In genomic region chr8:63895096-63895495, GRCm38 (mm10) we compare ENCODE assay signal across 34 mouse cellular contexts. TPM values are rescaled to one million over a fixed set of nuclear protein-coding genes. Genes with fewer than 3 reads are reported as not detected.
"Had no signal": no experiment of that assay in that cellular context is flagged by ENCODE, and none has a peak within 500 bp of the region (broad histone marks: within the 10 kb centered on the region; RNA-seq: fewer than 3 reads in every experiment).

No protein-coding gene starts in this region.

- H3K4me3 ChIP-seq: embryonic facial prominence, embryonic 10.5 days; embryonic facial prominence, embryonic 12.5 days; embryonic facial prominence, embryonic 13.5 days; embryonic facial prominence, embryonic 15.5 days; erythroblast, embryonic 14.5 days; forebrain, embryonic 10.5 days; forebrain, embryonic 12.5 days; forebrain, embryonic 13.5 days; forebrain, embryonic 15.5 days; gastrocnemius, adult 2 months; heart, adult 2 months had no signal

- H3K27me3 ChIP-seq: embryonic facial prominence, embryonic 12.5 days; embryonic facial prominence, embryonic 13.5 days; embryonic facial prominence, embryonic 15.5 days; forebrain, embryonic 12.5 days; forebrain, embryonic 13.5 days; forebrain, embryonic 15.5 days had no signal

- H3K4me2 ChIP-seq: embryonic facial prominence, embryonic 12.5 days; embryonic facial prominence, embryonic 13.5 days; embryonic facial prominence, embryonic 15.5 days; forebrain, embryonic 12.5 days; forebrain, embryonic 13.5 days; forebrain, embryonic 15.5 days had no signal

- ATAC-seq: forebrain, embryonic 13.5 days; forebrain, embryonic 14.5 days; forebrain, embryonic 15.5 days; forebrain, embryonic 16.5 days; forebrain, postnatal 0 days had no signal

- H3K36me3 ChIP-seq: embryonic facial prominence, embryonic 10.5 days; embryonic facial prominence, embryonic 12.5 days; embryonic facial prominence, embryonic 13.5 days; embryonic facial prominence, embryonic 15.5 days; forebrain, embryonic 10.5 days; forebrain, embryonic 12.5 days; forebrain, embryonic 15.5 days had no signal

- H3K9me3 ChIP-seq: embryonic facial prominence, embryonic 10.5 days; embryonic facial prominence, embryonic 12.5 days; embryonic facial prominence, embryonic 13.5 days; embryonic facial prominence, embryonic 15.5 days; forebrain, embryonic 10.5 days; forebrain, embryonic 12.5 days; forebrain, embryonic 13.5 days; forebrain, embryonic 15.5 days had no signal

- H3K9ac ChIP-seq: embryonic facial prominence, embryonic 12.5 days; embryonic facial prominence, embryonic 13.5 days; embryonic facial prominence, embryonic 15.5 days; forebrain, embryonic 12.5 days; forebrain, embryonic 13.5 days; forebrain, embryonic 15.5 days; forebrain, postnatal 0 days had no signal

- H3K27ac ChIP-seq: embryonic facial prominence, embryonic 10.5 days; embryonic facial prominence, embryonic 12.5 days; embryonic facial prominence, embryonic 13.5 days; embryonic facial prominence, embryonic 15.5 days; forebrain, embryonic 10.5 days; forebrain, embryonic 12.5 days; forebrain, embryonic 13.5 days; forebrain, embryonic 15.5 days; gastrocnemius, adult 2 months; heart, adult 2 months had no signal

- DNase-seq: cerebellum, adult 2 months; cerebellum, adult 8-10 months; cerebellum, adult 9-10 months; cerebellum, adult 9-11 months; cerebellum, postnatal 10 days; cerebellum, postnatal 14 days; cerebellum, postnatal 25 days; cerebellum, postnatal 36 days; embryo, embryonic 11 days; forebrain, postnatal 0 days; gastrocnemius, adult 2 months; gastrocnemius, postnatal 10 days; gastrocnemius, postnatal 14 days; gastrocnemius, postnatal 25 days; gastrocnemius, postnatal 36 days; heart, adult 11 months; heart, adult 18-20 months; heart, adult 2 months had no signal

- H3K4me1 ChIP-seq: embryonic facial prominence, embryonic 10.5 days; embryonic facial prominence, embryonic 12.5 days; embryonic facial prominence, embryonic 13.5 days; embryonic facial prominence, embryonic 15.5 days; forebrain, embryonic 10.5 days; forebrain, embryonic 12.5 days; forebrain, embryonic 13.5 days; forebrain, embryonic 15.5 days had no signal

RNA-seq across cellular contexts. Expression of gene Sgo2b, which starts 57.0 kb away (rescaled TPM):
- polyA plus RNA-seq: cortical plate, adult 2 months; embryonic facial prominence, embryonic 13.5 days; embryonic facial prominence, embryonic 14.5 days; embryonic facial prominence, embryonic 15.5 days; erythroblast, embryonic 14.5 days; forebrain, embryonic 11.5 days; forebrain, embryonic 12.5 days; forebrain, embryonic 13.5 days; forebrain, embryonic 14.5 days; forebrain, embryonic 15.5 days; forebrain, embryonic 16.5 days; frontal cortex, adult 2 months; gonadal fat pad, adult 2 months; heart, adult 2 months had no signal
